Mouse (Mus musculus) mesoderm, embryonic 11.5 days (tissue): ENCODE measurements at regions not wholly inside any gene's neighbourhood (a gene's known extent, or its start where the extent isn't known, plus 50 kb on each side); places are given as distances from the start of the nearest gene placed in this dataset.

Experiments
- DNase-seq: peaks from one replicate; pipeline ENCODE4 v3.0.0-alpha.2; 2012; ENCODE audit warnings: low read depth, low spot score

- DNase-seq: no peak
Measured at GRCm38 (mm10) chr3:37885776-37886175, 161.5 kb upstream of the Gm5148 start.

GRCm38 (mm10) chr3:37882417-37882816, 158.1 kb upstream of the Gm5148 start:
- DNase-seq: no peak

- no peak for DNase-seq
Measured at GRCm38 (mm10) chr3:37881016-37881415, 156.7 kb upstream of the Gm5148 start.

- no peak for DNase-seq
Measured at GRCm38 (mm10) chr3:37879056-37879455, 154.8 kb upstream of the Gm5148 start.

GRCm38 (mm10) chr3:37876016-37876765, 151.9 kb upstream of the Gm5148 start:
- DNase-seq: no peak

- peak; percentile 65 for DNase-seq
Measured at GRCm38 (mm10) chr3:37875331-37876015, 151.2 kb upstream of the Gm5148 start.

- DNase-seq: no peak
Measured at GRCm38 (mm10) chr3:37874864-37875263, 150.6 kb upstream of the Gm5148 start.

- no peak for DNase-seq
Measured at GRCm38 (mm10) chr3:37874346-37874745, 150.1 kb upstream of the Gm5148 start.

- DNase-seq: no peak
Measured at GRCm38 (mm10) chr3:37872329-37872728, 148.0 kb upstream of the Gm5148 start.

- no peak for DNase-seq
Measured at GRCm38 (mm10) chr3:37871076-37871475, 146.8 kb upstream of the Gm5148 start.

GRCm38 (mm10) chr3:37868454-37868853, 144.2 kb upstream of the Gm5148 start:
- DNase-seq: no peak

- no peak for DNase-seq
Measured at GRCm38 (mm10) chr3:37862756-37863155, 138.5 kb upstream of the Gm5148 start.

- no peak for DNase-seq
Measured at GRCm38 (mm10) chr3:37860715-37861461, 136.6 kb upstream of the Gm5148 start.

- DNase-seq: no peak
Measured at GRCm38 (mm10) chr3:37860034-37860714, 135.9 kb upstream of the Gm5148 start.

GRCm38 (mm10) chr3:37858624-37859302, 134.5 kb upstream of the Gm5148 start:
- DNase-seq: no peak

GRCm38 (mm10) chr3:37846191-37847003, 122.1 kb upstream of the Gm5148 start:
- no peak for DNase-seq

GRCm38 (mm10) chr3:37845313-37846023, 121.2 kb upstream of the Gm5148 start:
- DNase-seq: no peak

- DNase-seq: no peak
Measured at GRCm38 (mm10) chr3:37844731-37845312, 120.5 kb upstream of the Gm5148 start.

- DNase-seq: no peak
Measured at GRCm38 (mm10) chr3:37842289-37842688, 118.0 kb upstream of the Gm5148 start.
